Mouse (Mus musculus) lung, postnatal 36 days (tissue): ENCODE measurements at regions not wholly inside any gene's neighbourhood (a gene's known extent, or its start where the extent isn't known, plus 50 kb on each side); places are given as distances from the start of the nearest gene placed in this dataset.
"Not testable (repeated sequence)": the region's sequence is repeated elsewhere in the genome, so short reads cannot be mapped to it uniquely, and the experiment has no call there.

Source experiments
- DNase-seq: peaks from one replicate; pipeline ENCODE4 v3.0.0; 2022; ENCODE audit warnings: mixed read lengths

DNA sequence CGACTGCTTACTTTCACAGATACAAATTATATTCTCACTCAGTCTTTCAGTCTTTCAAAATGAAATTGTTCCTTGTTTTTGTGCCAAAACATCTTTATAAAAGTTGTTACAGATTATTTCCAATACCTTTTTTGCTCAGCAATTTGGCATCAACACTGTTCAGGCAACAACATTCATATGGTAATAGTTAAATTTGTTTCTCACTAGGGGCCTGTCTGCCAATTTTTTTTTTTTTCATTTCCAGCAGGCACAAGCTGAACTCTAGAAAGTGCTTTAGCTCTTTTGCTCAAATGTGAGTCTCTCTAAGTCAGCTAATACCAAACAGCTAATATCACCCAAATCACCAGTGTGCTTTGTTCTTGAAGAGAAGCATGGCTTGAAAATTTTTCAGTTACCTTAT is 199.4 kb downstream of the Antxr2 start:
- DNase-seq, result no peak

DNA sequence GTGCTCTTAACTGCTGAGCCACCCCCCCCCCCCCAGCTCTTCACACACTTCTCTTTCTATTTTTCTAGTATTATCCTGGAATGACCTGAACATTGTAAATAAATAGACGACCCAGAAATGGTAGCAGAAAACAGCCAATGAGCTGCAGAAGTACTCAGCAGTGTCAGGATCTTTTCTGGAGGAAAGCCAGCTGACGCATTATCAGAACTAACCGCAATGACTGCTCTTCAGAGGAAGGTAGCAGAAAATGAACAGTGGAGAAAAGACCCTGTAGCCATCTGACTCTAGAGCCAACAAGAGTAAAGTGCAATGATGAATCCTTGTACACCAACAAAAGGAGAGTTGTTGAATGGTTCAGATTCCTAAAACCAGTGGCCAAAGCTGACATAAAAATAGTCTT is 213.4 kb downstream of the Antxr2 start:
- DNase-seq, result no peak

DNA sequence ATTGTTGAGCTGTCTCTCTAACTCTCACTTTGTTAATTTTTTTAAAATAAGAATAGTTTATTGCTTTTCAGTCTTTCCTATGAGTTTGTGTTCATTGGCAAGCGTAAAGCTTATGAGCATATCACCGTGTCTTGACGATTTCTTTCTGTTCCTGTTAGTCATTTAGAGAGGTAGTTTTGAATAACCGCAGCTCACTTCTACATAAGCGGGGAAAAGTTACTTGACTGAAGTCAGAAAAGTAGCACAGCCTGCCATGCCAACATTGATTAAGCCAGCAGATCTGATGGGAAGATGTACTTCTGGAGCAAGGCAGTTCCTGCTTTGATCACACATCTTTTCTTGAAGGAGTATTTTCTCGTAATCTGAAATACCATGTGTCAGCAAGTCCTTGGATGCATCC is 215.5 kb downstream of the Antxr2 start:
- DNase-seq, result no peak

DNA sequence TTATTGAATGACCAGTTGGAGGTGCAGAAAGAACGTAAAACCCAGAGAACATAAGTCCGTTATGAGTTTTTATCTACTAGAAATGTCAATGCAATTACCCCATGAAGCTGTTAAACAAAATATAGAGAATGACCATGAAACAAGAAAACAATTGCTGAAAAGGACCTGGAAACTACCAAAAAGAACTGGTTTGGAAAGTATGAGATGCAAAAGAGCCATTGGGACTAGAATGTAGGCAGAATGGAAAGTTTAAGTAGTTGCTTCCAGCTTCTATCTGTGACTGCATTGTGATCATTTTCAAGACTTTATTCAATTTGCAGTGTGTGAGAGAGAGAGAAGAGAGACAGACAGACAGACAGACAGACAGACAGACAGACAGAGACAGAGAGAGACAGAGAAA is 216.1 kb downstream of the Antxr2 start:
- DNase-seq, result no peak

DNA sequence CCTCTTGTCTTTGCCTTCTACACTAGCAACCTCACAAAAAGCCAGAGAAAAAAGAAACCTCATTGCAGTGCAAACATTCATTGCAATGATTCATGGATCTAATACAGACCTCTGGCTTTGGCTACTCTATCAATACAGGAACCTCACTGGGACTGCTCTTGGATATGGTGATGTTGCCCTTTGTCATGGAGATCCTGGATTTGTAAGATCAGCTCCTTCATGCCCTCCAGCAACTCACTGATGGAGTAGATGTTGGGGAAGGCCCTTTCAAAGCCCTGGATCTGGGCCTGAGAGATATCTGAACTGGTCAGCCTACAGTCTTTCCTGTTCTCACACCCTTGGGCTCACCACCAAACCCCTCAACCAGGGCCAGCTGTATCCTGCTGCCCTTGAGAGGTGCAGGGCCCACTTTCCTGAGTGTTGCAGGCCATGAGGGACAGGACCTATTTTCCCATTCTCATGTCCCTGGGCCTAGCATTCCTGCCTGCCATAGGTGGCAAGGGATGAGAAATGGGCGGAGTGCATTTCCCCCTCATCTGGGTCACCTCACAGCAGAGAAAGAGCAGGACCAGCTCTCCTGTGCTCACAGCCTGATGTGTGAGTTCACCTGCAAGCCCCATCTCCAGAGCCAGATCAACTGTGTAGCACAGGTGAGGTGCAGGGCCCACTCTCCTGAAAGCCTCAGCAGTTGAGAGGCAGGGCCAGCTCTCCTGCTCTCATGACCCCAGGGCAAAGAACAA is 218.1 kb downstream of the Antxr2 start:
- no peak for DNase-seq

DNA sequence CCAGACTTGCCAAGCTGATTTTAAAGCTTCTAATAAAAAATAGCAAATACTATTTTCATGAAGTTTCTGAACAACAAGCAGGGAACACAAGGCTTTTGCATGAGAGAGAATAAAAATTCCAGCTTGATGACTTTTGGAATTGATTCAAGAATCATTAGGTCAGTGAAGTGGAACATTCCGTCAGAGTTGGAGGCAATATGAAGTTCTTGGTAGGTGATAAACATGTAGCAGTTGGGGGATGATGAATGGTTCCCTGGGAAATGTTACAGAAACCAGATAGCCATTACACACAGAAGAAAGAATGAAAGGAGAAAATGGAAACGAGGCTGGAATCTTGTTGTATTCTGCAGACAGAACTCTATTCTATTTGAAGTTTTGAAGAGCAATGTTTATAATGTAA is 221.8 kb downstream of the Antxr2 start:
- DNase-seq, result peak; percentile 30

DNA sequence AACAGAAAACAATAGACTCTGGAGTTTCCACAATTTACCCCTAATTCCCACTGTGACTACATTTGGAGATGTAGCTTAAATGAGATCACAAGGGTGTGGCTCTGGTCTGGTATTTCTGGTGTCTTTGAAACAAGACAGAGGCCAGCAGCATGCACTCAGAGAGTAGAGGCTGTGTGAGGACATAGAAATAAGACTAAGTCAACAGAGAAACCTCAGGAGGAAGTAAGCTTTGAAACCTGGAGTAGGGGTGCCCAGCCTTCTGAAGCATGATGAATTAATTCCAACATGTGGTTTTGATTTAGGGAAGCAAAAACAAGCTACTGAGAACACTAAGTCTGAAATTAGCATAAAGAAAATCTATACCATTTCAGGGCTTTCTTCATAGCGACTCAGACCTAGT is 223.7 kb downstream of the Antxr2 start:
- DNase-seq, result peak; percentile 3

DNA sequence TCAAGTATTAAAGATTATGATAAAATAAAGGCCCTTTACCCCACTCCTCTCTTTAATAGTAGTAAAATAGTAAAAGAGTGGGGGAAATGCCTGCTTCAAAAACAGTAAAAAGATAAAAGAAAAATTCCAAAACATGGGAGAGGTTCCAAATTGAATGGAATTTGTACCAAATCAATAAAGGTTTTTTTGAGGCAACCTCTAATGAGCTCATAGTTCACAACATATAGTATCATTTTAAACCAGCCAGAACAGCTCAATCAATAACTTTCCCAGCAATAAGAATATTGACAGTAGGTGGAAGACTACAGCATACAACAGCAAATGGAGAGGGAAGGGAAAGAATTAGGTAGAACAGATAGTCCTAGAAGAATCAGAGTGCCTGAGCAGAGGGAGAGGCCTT is 224.1 kb downstream of the Antxr2 start:
- no peak for DNase-seq

DNA sequence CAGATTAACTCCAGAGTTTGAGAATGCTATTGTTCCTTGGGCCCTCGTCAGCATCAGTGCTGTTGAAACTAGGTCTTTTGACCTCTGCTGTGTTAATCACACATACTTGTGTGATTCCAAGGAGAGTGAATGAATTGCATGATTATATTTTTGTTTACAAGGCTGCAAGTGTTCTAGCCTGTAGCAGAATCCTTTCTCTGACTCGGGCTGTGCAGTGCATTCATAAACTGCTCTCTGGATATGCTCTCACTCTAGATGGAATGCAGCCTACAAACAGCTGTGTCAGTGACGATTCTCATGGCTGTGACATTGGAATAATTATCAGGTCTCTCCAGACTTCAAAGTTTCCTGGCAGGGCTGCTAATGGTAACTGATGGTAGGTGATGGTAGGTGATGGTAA is 230.8 kb downstream of the Antxr2 start:
- no peak for DNase-seq

DNA sequence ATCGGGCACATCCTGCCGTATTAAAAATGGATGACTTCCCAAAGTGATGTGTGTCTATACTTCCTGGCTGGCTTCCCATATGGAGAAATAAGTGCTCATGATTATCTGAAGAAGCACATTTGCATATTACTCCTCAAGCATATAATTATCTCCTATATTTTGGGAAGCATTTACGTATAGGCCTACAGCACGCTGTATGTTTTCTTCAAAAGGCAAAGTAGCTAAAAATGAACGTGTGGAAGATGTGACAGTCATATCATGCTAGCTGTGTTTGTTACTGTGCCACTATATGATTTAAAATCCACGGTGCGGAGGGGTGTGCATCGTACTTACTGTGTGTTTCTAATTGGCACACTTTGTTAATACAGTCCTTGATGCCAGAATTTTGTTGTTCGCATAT is 242.7 kb downstream of the Antxr2 start:
- DNase-seq, result no peak

DNA sequence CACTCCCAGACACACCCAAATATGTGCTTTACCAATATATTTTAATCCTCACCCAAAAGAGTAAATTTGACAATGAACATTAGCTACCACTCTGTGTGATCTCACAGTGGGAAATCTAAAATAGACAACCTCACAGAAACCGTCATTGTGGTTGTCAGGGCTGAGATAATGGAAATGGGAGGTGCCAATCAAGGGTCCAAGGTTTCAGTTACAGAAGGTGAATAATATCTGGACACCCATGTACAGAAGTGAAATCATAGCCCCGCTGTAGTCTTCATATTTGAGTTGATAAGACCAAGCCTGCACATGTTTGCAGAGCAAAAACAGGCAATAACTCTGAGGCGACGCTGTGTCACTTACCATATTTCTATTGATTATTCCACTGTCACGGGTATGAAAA is 243.8 kb downstream of the Antxr2 start:
- DNase-seq, result no peak

DNA sequence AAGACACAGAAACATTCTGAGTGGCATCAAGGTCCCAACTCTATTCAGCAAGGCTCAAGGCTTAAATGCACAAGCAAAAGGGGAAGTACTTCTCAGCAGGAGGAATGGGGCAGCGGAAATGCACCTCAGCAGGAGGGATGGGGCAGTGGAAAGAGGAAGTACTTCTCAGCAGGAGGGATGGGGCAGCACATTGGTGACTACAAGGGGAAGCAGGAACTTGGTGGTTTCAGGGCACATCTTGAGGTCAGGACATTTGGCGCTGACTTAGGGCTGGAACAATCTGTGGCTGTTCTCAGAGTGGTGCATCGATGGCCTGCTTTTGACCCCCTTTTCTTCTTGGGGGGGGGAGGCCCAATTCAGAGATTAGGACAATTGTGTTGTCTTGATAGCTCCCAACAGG is 255.7 kb downstream of the Antxr2 start:
- DNase-seq, result not testable (repeated sequence)

DNA sequence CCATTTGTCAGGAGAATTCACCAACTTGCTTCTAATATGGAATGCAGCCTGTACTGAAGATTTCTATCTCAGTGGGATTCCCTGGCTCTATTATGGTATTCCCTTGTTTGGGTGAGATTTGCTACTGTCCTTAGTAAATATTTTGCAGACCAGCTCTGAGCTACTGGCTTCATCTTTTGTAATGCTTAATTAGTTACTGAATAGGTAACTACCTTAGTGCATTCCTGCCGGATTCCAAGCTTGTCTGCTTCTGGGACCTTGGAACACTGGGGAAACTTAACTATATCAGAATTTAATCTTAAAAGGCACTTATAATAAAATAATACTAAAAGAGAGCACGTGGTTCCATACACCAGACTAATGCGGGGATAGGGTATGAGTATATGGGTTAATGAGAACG is 257.4 kb downstream of the Antxr2 start:
- not testable (repeated sequence) for DNase-seq

DNA sequence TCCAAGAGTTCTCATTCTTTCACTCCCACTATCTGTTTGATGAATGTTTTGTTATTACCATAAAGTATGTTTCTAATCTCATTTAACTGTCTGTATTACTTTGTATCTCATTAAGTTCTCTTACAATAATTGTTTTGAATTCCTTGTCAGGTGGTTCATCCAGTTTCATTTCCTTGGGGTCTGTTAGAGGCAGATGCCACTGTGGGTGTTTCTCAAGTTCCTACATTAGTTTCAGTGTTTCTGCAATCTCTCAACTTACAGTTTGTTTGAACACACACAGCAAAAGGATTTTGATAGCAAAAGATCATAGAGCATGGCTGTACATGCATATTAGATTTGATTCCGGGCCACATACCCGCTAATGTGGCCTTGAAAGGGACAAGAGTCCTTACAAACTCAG is 280.5 kb upstream of the Gk2 start:
- DNase-seq, result no peak

DNA sequence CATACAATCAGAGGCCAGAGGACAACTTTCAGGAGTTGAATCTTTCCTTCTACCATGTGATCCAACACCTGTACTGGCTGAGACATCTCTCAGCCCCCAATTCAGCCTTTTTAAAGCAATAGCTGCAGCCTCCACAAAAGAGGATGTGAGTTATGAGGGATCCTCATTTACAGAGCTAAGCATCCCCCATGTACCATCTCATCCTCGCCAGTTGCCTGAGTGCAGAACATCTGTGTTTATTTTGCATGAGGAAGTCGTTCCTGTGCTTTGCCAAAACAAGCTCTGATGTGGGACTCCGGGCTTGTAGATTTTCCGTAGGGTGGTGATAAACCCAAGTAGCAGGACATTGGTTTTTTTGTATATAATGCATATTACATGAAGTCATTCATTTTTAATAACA is 274.1 kb upstream of the Gk2 start:
- DNase-seq, result peak; percentile 14

DNA sequence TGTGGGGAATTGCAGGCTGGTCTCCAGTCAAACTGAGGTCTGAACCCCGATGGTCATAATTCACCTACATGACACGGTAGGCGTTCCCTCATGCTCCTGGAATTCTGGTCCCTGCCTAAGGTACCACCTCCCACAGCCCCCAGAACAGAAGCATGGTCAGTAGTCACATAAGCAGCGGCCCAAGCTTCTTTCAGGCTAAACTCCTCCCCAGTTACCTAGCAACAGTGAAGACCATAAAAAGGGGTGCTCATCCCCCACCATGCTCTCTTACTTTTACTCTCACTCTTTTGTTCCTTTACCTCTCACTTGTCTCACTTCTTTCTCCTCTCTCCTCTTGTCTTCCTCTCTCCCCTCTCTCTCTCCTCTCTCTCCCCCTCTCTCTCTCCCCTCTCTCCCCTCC is 262.5 kb upstream of the Gk2 start:
- not testable (repeated sequence) for DNase-seq

DNA sequence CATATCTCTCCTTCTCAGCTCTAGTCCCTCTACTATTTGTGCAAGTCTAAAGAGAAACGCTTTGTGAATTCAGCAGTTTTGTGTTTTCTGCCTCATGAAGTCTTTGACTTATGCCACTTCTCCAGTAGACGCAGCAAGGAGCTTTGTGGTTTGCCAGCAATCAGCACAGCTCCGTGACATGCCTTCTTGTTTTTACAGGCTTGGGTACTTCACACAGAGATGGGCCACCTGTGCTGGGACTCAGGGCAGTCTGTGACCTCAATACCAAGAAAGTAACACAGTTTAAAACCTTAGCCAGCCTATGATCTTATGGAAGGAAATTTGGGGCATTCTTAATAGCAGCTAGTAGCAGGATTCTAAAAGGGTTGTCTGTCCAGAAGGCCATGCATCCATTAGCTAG is 248.4 kb upstream of the Gk2 start:
- DNase-seq, result no peak

DNA sequence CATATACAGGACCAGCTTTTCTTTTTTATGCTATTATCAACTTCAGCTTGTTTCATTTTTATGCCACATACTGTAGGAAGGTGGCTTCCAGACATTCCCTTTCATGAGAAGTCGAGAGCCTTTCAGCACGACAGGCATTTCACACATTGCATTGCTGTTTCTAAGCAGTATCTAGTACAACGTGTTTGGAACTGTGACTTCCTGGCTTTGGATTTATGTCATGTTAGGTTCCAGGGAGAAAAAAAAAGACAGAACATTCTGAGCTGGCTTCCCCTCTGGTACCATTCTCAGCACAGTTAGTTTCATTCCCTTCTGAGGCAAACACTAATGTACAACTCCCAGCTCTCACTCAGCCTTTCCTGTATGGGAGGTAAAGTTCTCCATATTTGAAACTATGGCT is 243.7 kb upstream of the Gk2 start:
- peak; percentile 38 for DNase-seq

DNA sequence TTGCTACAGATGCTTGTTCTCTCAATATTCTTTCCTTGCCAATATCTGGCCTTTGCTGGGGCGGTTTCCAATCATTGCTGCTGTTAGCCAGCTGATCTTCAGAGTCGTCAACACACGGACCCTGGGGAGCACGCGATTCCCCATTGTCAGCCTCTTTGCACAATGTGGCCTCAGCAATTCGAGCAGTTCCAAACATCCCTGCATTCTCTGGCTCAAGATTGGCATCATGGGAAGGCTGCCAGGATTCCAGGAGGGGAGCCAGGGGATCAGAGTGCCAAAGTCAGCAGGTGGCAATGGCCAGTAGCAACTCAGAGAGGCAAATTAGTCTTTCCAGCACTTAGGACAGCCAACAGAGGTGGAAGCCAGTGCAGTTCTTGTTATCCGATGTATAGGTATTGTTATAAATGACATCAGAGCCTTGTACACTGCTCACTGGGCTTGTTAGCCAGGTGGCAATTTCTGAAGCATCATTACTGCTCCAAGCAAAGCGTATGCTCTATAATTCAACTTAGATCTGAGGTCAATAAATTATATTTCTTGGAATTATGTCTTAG is 240.8 kb upstream of the Gk2 start:
- DNase-seq, result peak; percentile 69

DNA sequence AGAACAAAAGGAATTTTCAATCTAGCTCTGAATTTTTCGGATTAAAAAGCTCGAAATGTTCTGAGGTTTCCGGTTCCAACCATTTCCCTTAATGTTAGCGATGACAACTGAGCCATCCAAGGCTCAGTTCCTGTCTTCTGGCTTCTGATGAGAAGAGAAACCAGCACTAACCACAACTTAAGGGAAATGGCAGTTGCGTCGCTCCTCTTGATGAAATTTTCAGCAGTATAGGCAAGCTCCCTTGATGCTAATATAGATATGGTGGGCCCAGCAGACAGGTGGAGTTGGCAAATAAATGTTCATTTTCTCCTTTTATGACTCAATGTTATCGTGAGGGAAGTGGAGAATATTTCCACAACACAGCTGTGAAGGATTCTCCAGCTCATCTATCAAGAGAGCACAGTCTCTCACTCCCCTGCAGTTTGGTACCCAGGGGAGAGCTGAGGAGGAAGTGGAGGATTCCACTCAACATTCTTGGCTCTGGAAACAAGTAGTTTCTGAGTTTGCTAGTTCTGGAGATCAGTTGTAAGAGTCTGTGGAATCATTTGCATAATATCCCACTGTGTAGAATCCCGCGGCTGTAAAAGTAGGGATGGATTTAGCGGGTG is 236.6 kb upstream of the Gk2 start:
- DNase-seq, result no peak

DNA sequence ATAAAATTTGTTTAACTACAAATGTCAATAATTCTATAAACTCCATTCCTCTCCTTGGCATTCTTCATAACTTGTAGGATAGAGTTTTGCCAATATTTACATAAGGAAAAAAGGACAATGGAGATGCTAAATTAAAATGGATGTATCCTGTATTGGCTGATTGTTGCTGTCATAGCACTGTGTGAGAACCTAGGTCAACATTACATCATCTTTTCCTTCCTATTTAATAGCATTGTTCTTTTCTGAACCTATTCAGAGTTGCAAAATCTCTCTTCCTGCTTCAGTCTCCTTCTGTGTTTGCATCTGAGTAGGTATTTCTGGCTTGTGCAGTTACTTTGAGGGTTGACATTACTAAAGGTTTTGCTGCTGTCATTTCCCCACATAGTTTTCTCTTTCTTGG is 228.6 kb upstream of the Gk2 start:
- DNase-seq, result no peak

DNA sequence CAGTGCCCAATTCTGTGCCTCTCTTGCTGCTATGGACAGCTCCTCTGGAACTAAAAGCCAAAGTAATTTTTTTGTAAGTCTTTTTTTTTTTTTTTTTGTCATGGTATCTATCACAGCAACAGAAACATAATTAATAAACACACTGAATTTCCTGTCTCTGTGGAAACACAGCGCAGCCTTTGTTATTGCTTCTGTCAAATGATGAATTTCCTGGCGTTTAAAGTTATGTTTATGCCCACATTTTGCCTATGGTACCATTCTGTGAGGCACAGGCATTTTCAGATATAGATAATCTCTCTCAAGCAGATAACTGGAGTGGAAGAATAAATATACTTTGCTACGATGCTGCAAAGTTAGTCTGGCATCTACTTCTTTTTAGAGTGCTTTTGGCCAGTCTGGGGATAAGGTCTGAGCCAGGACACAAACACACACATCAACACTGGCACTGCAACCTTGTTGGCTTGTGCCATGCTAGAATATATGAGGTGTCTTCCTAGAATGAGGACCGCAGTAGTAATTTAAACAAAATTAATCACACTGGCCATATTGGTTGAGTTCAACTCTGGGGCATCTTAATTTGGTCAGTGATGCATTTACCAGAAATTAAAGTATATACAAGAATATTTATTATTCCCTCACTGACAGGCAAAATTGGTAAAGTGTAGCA is 227.9 kb upstream of the Gk2 start:
- DNase-seq, result peak; percentile 15

DNA sequence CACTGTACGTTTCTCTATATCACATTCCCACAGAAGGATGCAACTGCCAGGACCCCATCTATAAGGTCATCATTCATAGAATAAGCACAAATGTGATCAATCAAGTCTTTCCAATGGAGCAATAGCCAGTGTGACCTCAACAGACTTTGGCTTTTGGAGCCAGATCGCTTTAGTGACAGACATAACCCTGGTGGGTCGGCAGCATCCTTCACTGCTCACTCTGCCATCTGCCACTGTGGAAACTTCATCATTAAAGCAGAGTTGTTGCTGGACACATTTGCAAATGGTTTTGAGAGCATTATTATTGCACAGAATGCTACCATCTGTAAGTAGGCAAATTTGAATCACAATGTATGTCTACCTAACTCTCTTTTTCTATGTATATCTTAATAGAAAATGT is 212.9 kb upstream of the Gk2 start:
- DNase-seq, result no peak
